Mouse (Mus musculus) liver, embryonic 14.5 days (tissue): ENCODE measurements around the gene C87436.

Experiments used
- CTCF ChIP-seq: IDR thresholded peaks from 2 replicates; pipeline ENCODE4 v1.5.1; 2016; ENCODE audit warnings: antibody characterized with exemption, low read depth, control low read depth
- EP300 ChIP-seq: IDR thresholded peaks from 2 replicates; pipeline ENCODE4 v1.6.1; 2016; ENCODE audit warnings: antibody characterized with exemption, low read depth

- TF ChIP-seq CTCF (no peak), EP300 (no peak)
Observed at GRCm38 (mm10) chr6:86404100-86404861, 33.9 kb upstream of the C87436 start, which contains the start of gene Tia1.
